ENCODE assay signal across 35 mouse cellular contexts in genomic region chr5:21743606-21744005, GRCm38 (mm10).
"Had no signal": no experiment of that assay in that cellular context is flagged by ENCODE, and none has a peak within 500 bp of the region (broad histone marks: within the 10 kb centered on the region; RNA-seq: fewer than 3 reads in every experiment).

No protein-coding gene starts in this region.

- H3K4me1 ChIP-seq: heart, embryonic 10.5 days; heart, embryonic 12.5 days; hindbrain, embryonic 10.5 days; intestine, embryonic 15.5 days had no signal

- H3K4me3 ChIP-seq: heart, embryonic 10.5 days; heart, embryonic 12.5 days; heart, embryonic 13.5 days; heart, embryonic 15.5 days; hindbrain, embryonic 10.5 days; hindbrain, embryonic 12.5 days; hindbrain, embryonic 13.5 days; hindbrain, embryonic 15.5 days; intestine, embryonic 15.5 days; kidney, embryonic 15.5 days; layer of hippocampus, adult 2 months had no signal

- H3K27me3 ChIP-seq: heart, embryonic 12.5 days; heart, embryonic 13.5 days; heart, embryonic 15.5 days; hindbrain, embryonic 12.5 days; hindbrain, embryonic 13.5 days; hindbrain, embryonic 15.5 days; intestine, embryonic 15.5 days; kidney, embryonic 15.5 days had no signal

- H3K27ac ChIP-seq: heart, embryonic 10.5 days; heart, embryonic 13.5 days; heart, embryonic 15.5 days; hindbrain, embryonic 10.5 days; hindbrain, embryonic 12.5 days; hindbrain, embryonic 13.5 days; hindbrain, embryonic 14.5 days; hindbrain, embryonic 15.5 days; hindbrain, postnatal 0 days; intestine, embryonic 15.5 days; kidney, embryonic 15.5 days; kidney, postnatal 0 days; layer of hippocampus, adult 2 months had no signal

- ATAC-seq: hindbrain, embryonic 16.5 days; hindbrain, postnatal 0 days; inflammation-experienced regulatory T-cells, adult 6 months; intestine, embryonic 15.5 days; intestine, embryonic 16.5 days; intestine, postnatal 0 days had no signal

- DNase-seq: heart, postnatal 10 days; heart, postnatal 14 days; heart, postnatal 36 days; heart, postnatal 4 days; kidney, adult 11 months; kidney, adult 18-20 months; kidney, adult 2 months; kidney, adult 8-10 months; kidney, adult 9 months; kidney, postnatal 10 days; kidney, postnatal 14 days; kidney, postnatal 25 days; kidney, postnatal 36 days; kidney, postnatal 4 days; layer of hippocampus, adult 9-11 months; layer of hippocampus, postnatal 36 days had no signal

- H3K9ac ChIP-seq: heart, embryonic 12.5 days; heart, embryonic 13.5 days; heart, embryonic 15.5 days; hindbrain, embryonic 12.5 days; hindbrain, embryonic 13.5 days; hindbrain, embryonic 14.5 days; hindbrain, embryonic 15.5 days; intestine, embryonic 15.5 days; kidney, embryonic 15.5 days had no signal

- H3K9me3 ChIP-seq: heart, embryonic 10.5 days; heart, embryonic 12.5 days; heart, embryonic 13.5 days; heart, embryonic 15.5 days; hindbrain, embryonic 10.5 days; hindbrain, embryonic 12.5 days; hindbrain, embryonic 13.5 days; hindbrain, embryonic 15.5 days; intestine, embryonic 15.5 days; kidney, embryonic 15.5 days had no signal

- H3K4me2 ChIP-seq: heart, embryonic 11.5 days; heart, embryonic 12.5 days; heart, embryonic 13.5 days; heart, embryonic 15.5 days; hindbrain, embryonic 12.5 days; hindbrain, embryonic 13.5 days; hindbrain, embryonic 14.5 days; hindbrain, embryonic 15.5 days; intestine, embryonic 15.5 days; kidney, embryonic 15.5 days had no signal
